Mouse (Mus musculus) MEL (cell line): ENCODE results near the gene Hlf. TPM values are rescaled to one million over a fixed set of nuclear protein-coding genes. Genes with fewer than 3 reads are reported as not detected.

Experiments
- DNase-seq: peaks from one replicate; pipeline ENCODE4 v3.0.0; 2011; ENCODE audit warnings: low read depth, low spot score
- H3K27ac ChIP-seq: 2 replicates; pipeline ENCODE4 v1.5.1; 2012; ENCODE audit warnings: low read depth, mild to moderate bottlenecking, control low read depth, low read length, moderate library complexity; ENCODE audit not compliant: control insufficient read depth
- H3K27me3 ChIP-seq, 2 experiments: fragments of 150-350 bp in 1 of 2; sonication (generic) in 1 of 2; 2 replicates each; pipeline ENCODE4 v1.6.1; 2012; ENCODE audit warnings: low read length in 2 of 2, mild to moderate bottlenecking in 2 of 2, improper control_type of control experiment in 1 of 2, moderate library complexity in 1 of 2; ENCODE audit not compliant: insufficient read depth in 2 of 2, control insufficient read depth in 1 of 2
- H3K36me3 ChIP-seq, 2 experiments: 2 replicates each; pipeline ENCODE4 v1.6.1; 2012 to 2014; ENCODE audit warnings: low read length in 2 of 2, improper control_type of control experiment in 1 of 2, inconsistent platforms in 1 of 2, mild to moderate bottlenecking in 1 of 2; ENCODE audit not compliant: insufficient read depth in 2 of 2, control insufficient read depth in 1 of 2
- H3K4me1 ChIP-seq, 2 experiments: fragments of 150-350 bp in 1 of 2; sonication (generic) in 1 of 2; 2 replicates each; pipeline ENCODE4 v1.6.1; 2012; ENCODE audit warnings: low read length in 2 of 2, improper control_type of control experiment in 1 of 2, mild to moderate bottlenecking in 1 of 2; ENCODE audit not compliant: insufficient read depth in 2 of 2, control insufficient read depth in 1 of 2
- H3K4me3 ChIP-seq, 2 experiments: fragments of 150-350 bp in 1 of 2; sonication (generic) in 1 of 2; 2 replicates each; pipeline ENCODE4 v1.5.1; 2012; ENCODE audit warnings: low read depth in 2 of 2, low read length in 2 of 2, mild to moderate bottlenecking in 2 of 2, moderate library complexity in 2 of 2, control low read depth in 1 of 2, improper control_type of control experiment in 1 of 2; ENCODE audit not compliant: control insufficient read depth in 1 of 2, insufficient read depth in 1 of 2
- H3K79me2 ChIP-seq: 2 replicates; pipeline ENCODE4 v1.6.1; 2012; ENCODE audit warnings: mild to moderate bottlenecking, low read length, moderate library complexity; ENCODE audit not compliant: control insufficient read depth, poor library complexity, insufficient read depth
- H3K9ac ChIP-seq: 2 replicates; pipeline ENCODE4 v1.6.1; 2012; ENCODE audit warnings: low read depth, mild to moderate bottlenecking, control low read depth, low read length, moderate library complexity; ENCODE audit not compliant: control insufficient read depth, poor library complexity, severe bottlenecking
- H3K9me3 ChIP-seq: fragments of 150-350 bp; sonication (generic); replicated peaks from 2 replicates; pipeline ENCODE4 v1.6.1; 2012; ENCODE audit warnings: mild to moderate bottlenecking, low read length, improper control_type of control experiment, moderate library complexity; ENCODE audit not compliant: insufficient read depth
- CTCF ChIP-seq, 3 experiments: IDR thresholded peaks in 2 of 3; conservative IDR thresholded peaks in 1 of 3; 2 replicates each; pipeline ENCODE4 v1.5.1; 2011 to 2012; ENCODE audit warnings: low read length in 3 of 3, low read depth in 2 of 3, mild to moderate bottlenecking in 2 of 3, improper control_type of control experiment in 1 of 3, inconsistent platforms in 1 of 3, mixed read lengths in 1 of 3, moderate library complexity in 1 of 3; ENCODE audit not compliant: control insufficient read depth in 1 of 3, insufficient read depth in 1 of 3, poor library complexity in 1 of 3, severe bottlenecking in 1 of 3
- ETS1 ChIP-seq: IDR thresholded peaks from 2 replicates; pipeline ENCODE4 v1.6.1; 2012; ENCODE audit warnings: low read depth, mild to moderate bottlenecking, inconsistent platforms, low read length, improper control_type of control experiment, moderate library complexity
- GABPA ChIP-seq: IDR thresholded peaks from 2 replicates; pipeline ENCODE4 v1.6.1; 2012; ENCODE audit warnings: low read depth, mild to moderate bottlenecking, inconsistent platforms, low read length, improper control_type of control experiment, moderate library complexity
- GATA1 ChIP-seq: IDR thresholded peaks from 2 replicates; pipeline ENCODE4 v1.6.1; 2011; ENCODE audit warnings: low read depth, low read length, improper control_type of control experiment
- HCFC1 ChIP-seq: IDR thresholded peaks from 2 replicates; pipeline ENCODE4 v1.6.1; 2012; ENCODE audit warnings: low read depth, mild to moderate bottlenecking, inconsistent platforms, low read length, improper control_type of control experiment, moderate library complexity
- JUND ChIP-seq: IDR thresholded peaks from 2 replicates; pipeline ENCODE4 v1.6.1; 2011; ENCODE audit warnings: low read depth, mild to moderate bottlenecking, improper control_type of control experiment, low read length
- KAT2A ChIP-seq: conservative IDR thresholded peaks from 2 replicates; pipeline ENCODE4 v1.6.1; 2012; ENCODE audit warnings: low read depth, low read length, improper control_type of control experiment, inconsistent platforms
- MYB ChIP-seq: IDR thresholded peaks from 2 replicates; pipeline ENCODE4 v1.6.1; 2011; ENCODE audit warnings: mild to moderate bottlenecking, low read depth, low read length, improper control_type of control experiment
- POLR2AphosphoS2 ChIP-seq: IDR thresholded peaks from 2 replicates; pipeline ENCODE4 v1.6.1; 2011; ENCODE audit warnings: low read length, improper control_type of control experiment
- POLR2AphosphoS5 ChIP-seq: IDR thresholded peaks from 2 replicates; pipeline ENCODE4 v1.6.1; 2012; ENCODE audit warnings: low read depth, borderline replicate concordance, mild to moderate bottlenecking, inconsistent platforms, low read length, moderate library complexity, mixed read lengths
- SIN3A ChIP-seq: IDR thresholded peaks from 2 replicates; pipeline ENCODE4 v1.6.1; 2012; ENCODE audit warnings: low read length, improper control_type of control experiment, inconsistent platforms
- TAL1 ChIP-seq: IDR thresholded peaks from 2 replicates; pipeline ENCODE4 v1.6.1; 2012; ENCODE audit warnings: mild to moderate bottlenecking, inconsistent platforms, low read length, moderate library complexity, mixed read lengths
- TBP ChIP-seq: IDR thresholded peaks from 2 replicates; pipeline ENCODE4 v1.8.0; 2011; ENCODE audit warnings: low read depth, low read length, improper control_type of control experiment
- TCF12 ChIP-seq: IDR thresholded peaks from 2 replicates; pipeline ENCODE4 v1.6.1; 2014; ENCODE audit warnings: low read depth, mild to moderate bottlenecking, inconsistent platforms, low read length, improper control_type of control experiment, moderate library complexity
- USF1 ChIP-seq: IDR thresholded peaks from 2 replicates; pipeline ENCODE4 v1.6.1; 2014; ENCODE audit warnings: low read depth, mild to moderate bottlenecking, inconsistent platforms, low read length, improper control_type of control experiment, moderate library complexity
- USF2 ChIP-seq, 2 experiments: IDR thresholded peaks; 2 replicates each; pipeline ENCODE4 v1.6.1; 2011 to 2012; ENCODE audit warnings: improper control_type of control experiment in 2 of 2, low read length in 2 of 2, borderline replicate concordance in 1 of 2, inconsistent platforms in 1 of 2, low read depth in 1 of 2, mild to moderate bottlenecking in 1 of 2; ENCODE audit not compliant: insufficient read depth in 1 of 2
- ZC3H11A ChIP-seq: IDR thresholded peaks from 2 replicates; pipeline ENCODE4 v1.6.1; 2012; ENCODE audit warnings: low read depth, mild to moderate bottlenecking, inconsistent platforms, low read length, improper control_type of control experiment
- ZMIZ1 ChIP-seq: IDR thresholded peaks from 2 replicates; pipeline ENCODE4 v1.6.1; 2012; ENCODE audit warnings: low read depth, mild to moderate bottlenecking, inconsistent platforms, low read length, improper control_type of control experiment, moderate library complexity
- ZNF384 ChIP-seq: IDR thresholded peaks from 2 replicates; pipeline ENCODE4 v1.6.1; 2012; ENCODE audit warnings: low read depth, mild to moderate bottlenecking, inconsistent platforms, low read length, improper control_type of control experiment
- polyA plus RNA-seq, 2 experiments: library from polyadenylated mRNA; stranded (reverse) in 1 of 2; unstranded in 1 of 2; fragments of >175 nt in 1 of 2; fragments of >200 nt in 1 of 2; gene quantifications; 2 replicates each; pipeline versions ENCODE4 v1.2.1 to v1.2.4; 2012; ENCODE audit warnings: low replicate concordance in 2 of 2, low read depth in 1 of 2; ENCODE audit not compliant: insufficient read length in 2 of 2, insufficient read depth in 1 of 2, missing spikeins in 1 of 2
- total RNA-seq: library from RNA; depleted of rRNA; stranded (reverse); fragments of 300-350 nt; gene quantifications from 2 replicates; pipeline ENCODE4 v1.2.3, GENCODE M21; 2012

The Hlf gene
- total and polyA plus RNA-seq, 3 experiments, result 0.42 to 1.5 TPM; not detected in 1

DNA sequence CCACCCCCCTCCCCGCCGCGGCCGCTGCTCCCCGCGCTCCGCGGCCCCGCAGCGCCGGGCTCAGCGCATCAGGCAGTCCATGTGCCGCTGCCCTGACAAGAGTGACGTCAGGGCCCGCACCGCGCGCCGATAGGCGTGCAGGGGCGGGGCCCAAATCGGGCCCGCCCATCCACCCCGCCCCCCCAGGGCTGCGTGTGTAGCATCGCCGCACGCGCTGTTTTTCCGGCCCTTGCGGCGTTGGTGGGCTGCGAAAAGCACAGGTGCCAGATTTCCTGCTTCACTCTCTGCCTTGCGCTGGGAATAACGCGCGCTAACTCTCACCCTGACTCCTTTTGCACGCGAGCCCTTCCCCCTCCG lies at the start of gene Hlf (continued):
- no peak for TF ChIP-seq GATA1

DNA sequence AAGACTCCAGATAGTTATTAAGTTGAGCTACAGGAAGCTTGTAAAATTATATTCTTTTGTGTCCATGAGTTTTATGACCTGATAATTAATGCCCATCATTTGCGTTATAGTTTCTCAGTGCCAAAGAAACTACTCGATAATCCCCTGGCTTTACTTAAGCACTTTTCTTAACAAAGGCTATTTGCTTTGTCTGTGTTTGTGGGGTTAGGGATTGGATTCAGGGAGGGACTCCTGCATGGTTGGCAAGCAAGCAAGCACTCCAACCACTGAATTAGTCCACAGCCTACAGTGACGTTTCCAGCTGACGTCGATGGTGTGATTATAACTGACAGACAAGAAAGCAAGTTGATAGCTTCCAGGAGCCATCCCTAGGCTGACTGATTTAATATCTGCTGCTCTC lies 48.1 kb upstream of the Hlf start:
- DNase-seq, result no peak
- Histone ChIP-seq H3K9me3 (no peaks in the 10 kb centered on the region), H3K79me2 (no peaks in the 10 kb centered on the region), H3K4me1 (no peaks in the 10 kb centered on the region), H3K9ac (no peak overlapping the region), H3K36me3 (no peaks in the 10 kb centered on the region), H3K4me3 (no peak overlapping the region), H3K27me3 (no peaks in the 10 kb centered on the region), H3K27ac (no peak overlapping the region)
- TF ChIP-seq GABPA (no peak), USF2 (IDR thresholded peaks at IDR 0.05; ENCODE audit: borderline replicate concordance in 1 of 2, insufficient read depth in 1 of 2, low read depth in 1 of 2, low read length in 2 of 2) (no peak), ZC3H11A (no peak), POLR2AphosphoS2 (no peak), POLR2AphosphoS5 (no peak), TAL1 (no peak), ZMIZ1 (no peak), TBP (no peak), SIN3A (no peak), KAT2A (no peak), ETS1 (no peak), JUND (no peak), ZNF384 (no peak), GATA1 (no peak)

DNA sequence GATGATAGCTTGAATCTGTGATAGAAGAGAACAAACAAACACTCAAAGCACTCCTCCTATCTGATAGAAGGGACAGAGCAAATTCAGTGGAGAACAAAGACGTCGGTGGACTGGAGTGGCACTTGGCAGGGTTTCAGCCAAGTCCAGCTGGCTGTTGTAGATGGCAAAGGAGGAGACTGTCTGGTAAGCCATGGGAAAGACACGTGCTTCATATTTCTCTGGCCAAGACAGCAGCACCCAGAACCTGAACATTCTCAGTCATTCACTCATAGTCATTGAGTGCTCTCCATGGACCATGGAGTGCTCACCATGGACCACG lies 34.5 kb upstream of the Hlf start:
- Histone ChIP-seq H3K4me3 (no peak overlapping the region), H3K79me2 (no peaks in the 10 kb centered on the region), H3K4me1 (no peaks in the 10 kb centered on the region), H3K27me3 (no peaks in the 10 kb centered on the region; a peak in 1 of 4 replicates), H3K9ac (no peak overlapping the region), H3K36me3 (no peaks in the 10 kb centered on the region), H3K9me3 (no peaks in the 10 kb centered on the region)
- DNase-seq, result no peak
- no peak for TF ChIP-seq JUND
- TF ChIP-seq CTCF (IDR thresholded peaks at IDR 0.05 in 2 of 3, conservative IDR thresholded peaks at IDR 0.05 in 1 of 3; ENCODE audit: control insufficient read depth in 1 of 3, insufficient read depth in 1 of 3, low read depth in 2 of 3, low read length in 3 of 3, poor library complexity in 1 of 3, severe bottlenecking in 1 of 3), result no peak
- no peak for TF ChIP-seq USF1
- TF ChIP-seq ZMIZ1, result no peak
- no peak for TF ChIP-seq MYB
- no peak for TF ChIP-seq USF2 (IDR thresholded peaks at IDR 0.05; ENCODE audit: borderline replicate concordance in 1 of 2, insufficient read depth in 1 of 2, low read depth in 1 of 2, low read length in 2 of 2)
- no peak for TF ChIP-seq TCF12
- no peak for TF ChIP-seq HCFC1
- TF ChIP-seq ETS1, result no peak
- TF ChIP-seq, all 39 proteins: peak for 0
- no peak overlapping the region for H3K27ac ChIP-seq
